Mouse (Mus musculus) MEL (cell line): Measurements from ENCODE around the gene Isl1.

Experiments
- GATA1 ChIP-seq: IDR thresholded peaks from 2 replicates; pipeline ENCODE4 v1.6.1; 2011; ENCODE audit warnings: low read depth, low read length, improper control_type of control experiment
- HCFC1 ChIP-seq: IDR thresholded peaks from 2 replicates; pipeline ENCODE4 v1.6.1; 2012; ENCODE audit warnings: low read depth, mild to moderate bottlenecking, inconsistent platforms, low read length, improper control_type of control experiment, moderate library complexity
- MAFK ChIP-seq: IDR thresholded peaks from 2 replicates; pipeline ENCODE4 v1.6.1; 2011; ENCODE audit warnings: low read depth, mild to moderate bottlenecking, low read length, improper control_type of control experiment, borderline replicate concordance
- TCF12 ChIP-seq: IDR thresholded peaks from 2 replicates; pipeline ENCODE4 v1.6.1; 2014; ENCODE audit warnings: low read depth, mild to moderate bottlenecking, inconsistent platforms, low read length, improper control_type of control experiment, moderate library complexity

DNA sequence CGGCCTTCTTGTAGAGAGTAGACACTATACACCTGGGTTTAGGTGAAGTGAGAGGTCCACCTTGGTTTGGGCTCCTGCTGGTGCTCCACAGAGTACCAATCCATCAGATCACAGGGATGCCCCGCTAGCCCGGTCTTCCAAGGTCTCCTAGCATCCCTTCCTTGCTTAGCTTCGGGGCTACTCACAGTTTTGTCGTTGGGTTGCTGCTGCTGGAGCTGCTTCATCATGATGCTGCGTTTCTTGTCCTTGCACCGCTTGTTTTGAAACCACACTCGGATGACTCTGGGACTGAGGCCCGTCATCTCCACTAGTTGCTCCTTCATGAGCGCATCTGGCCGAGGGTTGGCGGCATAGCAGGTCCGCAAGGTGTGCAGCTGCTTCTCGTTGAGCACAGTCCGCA, 6.6 kb downstream of the Isl1 start:
- TF ChIP-seq TCF12: no peak
- no peak for TF ChIP-seq HCFC1
- TF ChIP-seq GATA1: no peak
- no peak for TF ChIP-seq MAFK
